Mouse (Mus musculus) hindbrain, embryonic 15.5 days (tissue): ENCODE measurements at regions not wholly inside any gene's neighbourhood (a gene's known extent, or its start where the extent isn't known, plus 50 kb on each side); places are given as distances from the start of the nearest gene placed in this dataset.
A peak's percentile ranks its signal among the peaks of the same experiment; 100 is the strongest.

Source experiments
- ATAC-seq: fragments of 200-750 bp; cut with Nextera tagmentation; 2 replicates; pipeline ENCODE4 v1.8.0; 2017; ENCODE audit warnings: low read depth, moderate number of reproducible peaks, moderate TSS enrichment; ENCODE audit not compliant: low FRiP score
- H3K27ac ChIP-seq: fragments of 300-500 bp; sonication (generic); replicated peaks from 2 replicates; pipeline ENCODE4 v1.5.1; 2015; ENCODE audit warnings: mild to moderate bottlenecking, inconsistent platforms
- H3K27me3 ChIP-seq: fragments of 300-500 bp; sonication (generic); 2 replicates; pipeline ENCODE4 v1.6.1; 2015; ENCODE audit warnings: control low read depth, inconsistent platforms
- H3K36me3 ChIP-seq: fragments of 300-500 bp; sonication (generic); 2 replicates; pipeline ENCODE4 v1.6.1; 2015; ENCODE audit warnings: control low read depth, inconsistent platforms
- H3K4me1 ChIP-seq: fragments of 300-500 bp; sonication (generic); replicated peaks from 2 replicates; pipeline ENCODE4 v1.6.1; 2015; ENCODE audit warnings: control low read depth, inconsistent platforms
- H3K4me2 ChIP-seq: fragments of 300-500 bp; sonication (generic); 2 replicates; pipeline ENCODE4 v1.6.1; 2015; ENCODE audit warnings: moderate library complexity, mild to moderate bottlenecking, inconsistent platforms
- H3K4me3 ChIP-seq: fragments of 300-500 bp; sonication (generic); 2 replicates; pipeline ENCODE4 v1.5.1; 2015; ENCODE audit warnings: mild to moderate bottlenecking, inconsistent platforms
- H3K9ac ChIP-seq: fragments of 300-500 bp; sonication (generic); 2 replicates; pipeline ENCODE4 v1.6.1; 2015; ENCODE audit warnings: inconsistent platforms
- H3K9me3 ChIP-seq: fragments of 300-500 bp; sonication (generic); 2 replicates; pipeline ENCODE4 v1.6.1; 2016; ENCODE audit warnings: control low read depth, inconsistent platforms
- WGBS: fragments of 180-500 bp; shearing (Covaris S2); methylation state at CpG from one replicate; pipeline ENCODE4 v1.1.7; 2015; 5-methylcytosine and 5-hydroxymethylcytosine counted together

GRCm38 (mm10) chr12:86830247-86830585, 54.4 kb downstream of the Irf2bpl start:
- Histone ChIP-seq H3K36me3 (no peaks in the 10 kb centered on the region), H3K4me2 (no peak overlapping the region), H3K4me3 (no peak overlapping the region), H3K9ac (no peak overlapping the region), H3K9me3 (no peaks in the 10 kb centered on the region), H3K27ac (peak overlapping the region; percentile 49), H3K4me1 (peaks cover 58% of the 10 kb centered on the region), H3K27me3 (no peaks in the 10 kb centered on the region)
- WGBS, result 53% methylated on average over 8 of the region's 8 CpGs
- no peak for ATAC-seq

- H3K27me3 ChIP-seq, result no peaks in the 10 kb centered on the region
- no peaks in the 10 kb centered on the region for H3K9me3 ChIP-seq
- H3K4me1 ChIP-seq, result peaks cover 63% of the 10 kb centered on the region
- no peak overlapping the region for H3K4me3 ChIP-seq
- no peak overlapping the region for H3K9ac ChIP-seq
- no peak for ATAC-seq
- H3K27ac ChIP-seq, result peak overlapping the region; percentile 49; the same call in 1 of the 2 replicates
- 61% methylated on average over 16 of the region's 16 CpGs for WGBS
- H3K4me2 ChIP-seq, result no peak overlapping the region
- no peaks in the 10 kb centered on the region for H3K36me3 ChIP-seq
These were observed 54.9 kb downstream of the Irf2bpl start for GRCm38 (mm10) chr12:86829581-86830246.

- no peaks in the 10 kb centered on the region for H3K27me3 ChIP-seq
- H3K9me3 ChIP-seq, result no peaks in the 10 kb centered on the region
- no peak for ATAC-seq
- H3K4me1 ChIP-seq, result peaks cover 69% of the 10 kb centered on the region
- no peaks in the 10 kb centered on the region for H3K36me3 ChIP-seq
- H3K4me3 ChIP-seq, result no peak overlapping the region
- no peak overlapping the region for H3K4me2 ChIP-seq
- no peak overlapping the region for H3K9ac ChIP-seq
- peak overlapping the region; percentile 61 for H3K27ac ChIP-seq
- WGBS, result 76% methylated on average over 2 of the region's 2 CpGs
These were observed 57.4 kb downstream of the Irf2bpl start for GRCm38 (mm10) chr12:86827241-86827606.

GRCm38 (mm10) chr12:86826420-86827240, 58.0 kb downstream of the Irf2bpl start:
- H3K4me1 ChIP-seq, result peaks cover 69% of the 10 kb centered on the region

GRCm38 (mm10) chr12:86825584-86826419, 58.8 kb downstream of the Irf2bpl start:
- ATAC-seq, result no peak
- Histone ChIP-seq H3K36me3 (no peaks in the 10 kb centered on the region), H3K4me3 (no peak overlapping the region), H3K9ac (no peak overlapping the region), H3K4me2 (no peak overlapping the region), H3K27ac (peak overlapping the region; percentile 98), H3K27me3 (no peaks in the 10 kb centered on the region), H3K9me3 (no peaks in the 10 kb centered on the region), H3K4me1 (peaks cover 72% of the 10 kb centered on the region)
- WGBS, result 34% methylated on average over 6 of the region's 6 CpGs

More at GRCm38 (mm10) chr12:86826420-86827240, 58.0 kb downstream of the Irf2bpl start:
- Histone ChIP-seq H3K4me3 (no peak overlapping the region), H3K27ac (peak overlapping the region; percentile 61; the same call in 1 of the 2 replicates), H3K36me3 (no peaks in the 10 kb centered on the region), H3K4me2 (no peak overlapping the region), H3K27me3 (no peaks in the 10 kb centered on the region), H3K9ac (no peak overlapping the region), H3K9me3 (no peaks in the 10 kb centered on the region)
- ATAC-seq, result no peak
- 38% methylated on average over 13 of the region's 13 CpGs for WGBS

- Histone ChIP-seq H3K9me3 (no peaks in the 10 kb centered on the region), H3K9ac (no peak overlapping the region), H3K27ac (peak overlapping the region; percentile 98), H3K4me1 (peaks cover 67% of the 10 kb centered on the region), H3K27me3 (no peaks in the 10 kb centered on the region), H3K36me3 (no peaks in the 10 kb centered on the region), H3K4me2 (peak overlapping the region; percentile 45), H3K4me3 (no peak overlapping the region)
- peak; percentile 42 for ATAC-seq
- WGBS, result 3% methylated on average over 14 of the region's 14 CpGs
These were observed 59.6 kb downstream of the Irf2bpl start for GRCm38 (mm10) chr12:86824860-86825583.

- peak overlapping the region; percentile 4; the same call in 1 of the 2 replicates for H3K4me3 ChIP-seq
- peak overlapping the region; percentile 29 for H3K9ac ChIP-seq
- under 1% methylated on average over 29 of the region's 29 CpGs for WGBS
- H3K4me2 ChIP-seq, result peak overlapping the region; percentile 45
- H3K4me1 ChIP-seq, result peaks cover 63% of the 10 kb centered on the region
- no peaks in the 10 kb centered on the region for H3K27me3 ChIP-seq
- H3K9me3 ChIP-seq, result no peaks in the 10 kb centered on the region
- peak overlapping the region; percentile 98 for H3K27ac ChIP-seq
- no peaks in the 10 kb centered on the region for H3K36me3 ChIP-seq
- ATAC-seq, result peak; percentile 92
These were observed 60.6 kb downstream of the Irf2bpl start for GRCm38 (mm10) chr12:86823855-86824589.

GRCm38 (mm10) chr12:86823488-86823854, 61.1 kb downstream of the Irf2bpl start:
- Histone ChIP-seq H3K27me3 (no peaks in the 10 kb centered on the region), H3K4me3 (no peak overlapping the region), H3K9ac (peak overlapping the region; percentile 29), H3K4me2 (peak overlapping the region; percentile 45), H3K4me1 (peaks cover 63% of the 10 kb centered on the region), H3K9me3 (no peaks in the 10 kb centered on the region), H3K36me3 (no peaks in the 10 kb centered on the region), H3K27ac (peak overlapping the region; percentile 98)
- no peak for ATAC-seq
- WGBS, result 16% methylated on average over 3 of the region's 4 CpGs

GRCm38 (mm10) chr12:86821183-86821582, 63.4 kb downstream of the Irf2bpl start:
- Histone ChIP-seq H3K4me3 (no peak overlapping the region), H3K4me2 (no peak overlapping the region), H3K4me1 (peaks cover 71% of the 10 kb centered on the region), H3K9ac (no peak overlapping the region), H3K27me3 (no peaks in the 10 kb centered on the region), H3K36me3 (no peaks in the 10 kb centered on the region), H3K9me3 (no peaks in the 10 kb centered on the region), H3K27ac (peak overlapping the region; percentile 50)
- ATAC-seq, result no peak
- WGBS, result 40% methylated on average over 6 of the region's 6 CpGs

GRCm38 (mm10) chr12:86819568-86819967, 65.0 kb downstream of the Irf2bpl start:
- Histone ChIP-seq H3K27ac (no peak overlapping the region), H3K4me1 (peaks cover 71% of the 10 kb centered on the region), H3K4me2 (no peak overlapping the region), H3K4me3 (no peak overlapping the region), H3K9me3 (no peaks in the 10 kb centered on the region), H3K36me3 (no peaks in the 10 kb centered on the region), H3K9ac (no peak overlapping the region), H3K27me3 (no peaks in the 10 kb centered on the region)
- WGBS, result 94% methylated on average over 6 of the region's 6 CpGs
- no peak for ATAC-seq

GRCm38 (mm10) chr12:86819163-86819562, 65.4 kb downstream of the Irf2bpl start:
- no peak overlapping the region for H3K9ac ChIP-seq
- H3K9me3 ChIP-seq, result no peaks in the 10 kb centered on the region
- H3K27me3 ChIP-seq, result no peaks in the 10 kb centered on the region
- no peak overlapping the region for H3K27ac ChIP-seq
- no peak overlapping the region for H3K4me3 ChIP-seq
- no peaks in the 10 kb centered on the region for H3K36me3 ChIP-seq
- H3K4me2 ChIP-seq, result no peak overlapping the region
- peaks cover 70% of the 10 kb centered on the region for H3K4me1 ChIP-seq
- 86% methylated on average over 5 of the region's 5 CpGs for WGBS
- no peak for ATAC-seq
